Mouse (Mus musculus): ENCODE measurements around the gene Mgat3. TPM values are rescaled to one million over a fixed set of nuclear protein-coding genes. Genes with fewer than 3 reads are reported as not detected.

Gene Mgat3
- total and polyA plus RNA-seq, 3 experiments, result not detected

DNA sequence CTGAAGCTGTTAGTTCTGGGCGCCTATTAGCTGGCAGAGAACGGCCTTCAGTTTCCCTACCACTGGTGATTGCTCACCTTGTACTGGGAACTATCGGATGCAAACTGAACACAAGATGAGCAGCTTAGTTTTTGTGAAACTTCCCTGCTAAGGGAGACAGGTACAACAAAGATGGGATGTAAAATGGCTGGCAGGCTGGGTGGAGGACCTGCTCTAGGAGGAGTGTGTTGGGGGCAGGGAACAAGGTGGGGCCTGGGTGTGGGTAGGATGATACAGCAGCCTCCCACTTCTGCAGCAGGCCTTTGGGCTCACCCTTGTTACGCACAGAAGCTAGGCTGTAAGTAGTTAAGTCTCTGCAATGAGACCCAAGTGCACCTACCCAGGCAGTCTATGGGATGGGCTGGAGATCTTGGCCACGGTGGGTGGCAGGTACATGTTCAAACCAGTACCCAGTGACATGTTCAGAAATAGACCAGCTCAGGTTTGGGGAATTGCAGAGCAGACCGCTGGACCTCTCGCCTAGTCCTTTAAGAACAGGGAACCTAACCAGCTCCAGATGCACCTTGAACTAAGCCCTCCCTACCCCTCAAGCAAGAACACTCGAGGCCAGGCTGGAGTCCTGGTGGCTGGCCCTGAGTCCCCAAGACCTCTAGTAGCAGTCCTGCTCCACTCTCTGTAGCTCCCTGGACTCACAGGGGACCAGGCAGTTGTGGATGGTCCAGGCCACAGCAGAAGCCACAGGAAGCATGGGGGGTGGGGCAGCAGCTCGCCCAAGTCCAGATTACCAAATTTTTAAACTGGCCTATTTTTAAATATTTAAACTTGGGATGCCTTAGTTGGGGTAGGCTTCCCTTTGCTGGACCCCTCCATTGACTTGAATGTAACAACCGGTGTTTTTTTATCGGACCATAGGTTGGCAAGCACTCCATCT is 85.0 kb downstream of the Mgat3 start:
- Histone ChIP-seq H3K27me3 (ENCODE audit: control insufficient read depth in 1 of 2, insufficient read depth in 2 of 2, low read length in 2 of 2) (no peaks in the 10 kb centered on the region), H3K27ac (ENCODE audit: control insufficient read depth, low read depth, low read length) (peak overlapping the region; percentile 95), H3K9ac (ENCODE audit: control insufficient read depth, low read depth, low read length, poor library complexity, severe bottlenecking) (no peak overlapping the region), H3K79me2 (ENCODE audit: control insufficient read depth, insufficient read depth, low read length, poor library complexity) (peaks cover 32% of the 10 kb centered on the region), H3K4me1 (ENCODE audit: control insufficient read depth in 1 of 2, insufficient read depth in 2 of 2, low read length in 2 of 2) (peaks cover 0 to 11% of the 10 kb centered on the region in 2 experiments; a peak in 2 of 4 replicates), H3K4me3 (ENCODE audit: control insufficient read depth in 1 of 2, insufficient read depth in 1 of 2, low read depth in 2 of 2, low read length in 2 of 2) (no peak overlapping the region), H3K36me3 (ENCODE audit: control insufficient read depth in 1 of 2, insufficient read depth in 2 of 2, low read length in 2 of 2) (peaks cover 7 to 11% of the 10 kb centered on the region in 2 experiments; a peak in 3 of 4 replicates), H3K9me3 (replicated peaks; ENCODE audit: insufficient read depth, low read length) (no peaks in the 10 kb centered on the region)
- TF ChIP-seq ETS1 (IDR thresholded peaks at IDR 0.05; ENCODE audit: low read depth, low read length), result no peak
- TF ChIP-seq SMC3 (IDR thresholded peaks at IDR 0.05; ENCODE audit: low read depth, low read length), result peak; percentile 12; the same call in 1 of the 2 replicates
- no peak for TF ChIP-seq USF1 (IDR thresholded peaks at IDR 0.05; ENCODE audit: low read depth, low read length)
- TF ChIP-seq MYB (IDR thresholded peaks at IDR 0.05; ENCODE audit: low read depth, low read length), result no peak
- TF ChIP-seq POLR2AphosphoS2 (IDR thresholded peaks at IDR 0.05; ENCODE audit: low read length), result 0 out of 2 replicates have a peak, but pooled peaks have one; percentile 20
- TF ChIP-seq HCFC1 (IDR thresholded peaks at IDR 0.05; ENCODE audit: low read depth, low read length), result no peak
- TF ChIP-seq POLR2A (IDR thresholded peaks at IDR 0.05; ENCODE audit: control insufficient read depth in 1 of 2, insufficient read depth in 1 of 2, low read depth in 1 of 2, low read length in 2 of 2, poor library complexity in 1 of 2), result 0 out of 4 replicates have a peak, but pooled peaks of 1 of the 2 experiments have one; percentile 58
- TF ChIP-seq MXI1 (IDR thresholded peaks at IDR 0.05; ENCODE audit: low read depth, low read length), result no peak
- TF ChIP-seq CHD2 (IDR thresholded peaks at IDR 0.05; ENCODE audit: low read length), result peak; percentile 49; the same call in 1 of the 2 replicates
- no peak for TF ChIP-seq RAD21 (IDR thresholded peaks at IDR 0.05; ENCODE audit: low read depth, low read length)
- TF ChIP-seq ZC3H11A (IDR thresholded peaks at IDR 0.05; ENCODE audit: low read depth, low read length), result no peak
- TF ChIP-seq SIN3A (IDR thresholded peaks at IDR 0.05; ENCODE audit: low read length), result 0 out of 2 replicates have a peak, but pooled peaks have one; percentile 10
- peak; percentile 78 for DNase-seq (ENCODE audit: low read depth, low spot score)

- H3K9me3 ChIP-seq (replicated peaks; ENCODE audit: insufficient read depth, low read length), result no peaks in the 10 kb centered on the region
- DNase-seq (ENCODE audit: low read depth, low spot score), result no peak
- peaks cover 37% of the 10 kb centered on the region for H3K79me2 ChIP-seq (ENCODE audit: control insufficient read depth, insufficient read depth, low read length, poor library complexity)
- TF ChIP-seq SIN3A (IDR thresholded peaks at IDR 0.05; ENCODE audit: low read length), result no peak
- TF ChIP-seq POLR2AphosphoS2 (IDR thresholded peaks at IDR 0.05; ENCODE audit: low read length), result no peak
- no peak for TF ChIP-seq EP300 (IDR thresholded peaks at IDR 0.05; ENCODE audit: low read depth in 1 of 2, low read length in 2 of 2)
- no peak for TF ChIP-seq USF1 (IDR thresholded peaks at IDR 0.05; ENCODE audit: low read depth, low read length)
- no peak for TF ChIP-seq GABPA (IDR thresholded peaks at IDR 0.05; ENCODE audit: low read depth, low read length)
- no peak for TF ChIP-seq NELFE (IDR thresholded peaks at IDR 0.05; ENCODE audit: low read depth, low read length)
- TF ChIP-seq MAZ (IDR thresholded peaks at IDR 0.05; ENCODE audit: low read depth, low read length), result no peak
- no peak for TF ChIP-seq RCOR1 (IDR thresholded peaks at IDR 0.05; ENCODE audit: low read depth, low read length)
- no peak for TF ChIP-seq POLR2A (IDR thresholded peaks at IDR 0.05; ENCODE audit: control insufficient read depth in 1 of 2, insufficient read depth in 1 of 2, low read depth in 1 of 2, low read length in 2 of 2, poor library complexity in 1 of 2)
- no peak for TF ChIP-seq RAD21 (IDR thresholded peaks at IDR 0.05; ENCODE audit: low read depth, low read length)
- no peak for TF ChIP-seq JUND (IDR thresholded peaks at IDR 0.05; ENCODE audit: low read depth, low read length)
- no peak for TF ChIP-seq KAT2A (conservative IDR thresholded peaks at IDR 0.05; ENCODE audit: low read depth, low read length)
- TF ChIP-seq MYC (IDR thresholded peaks at IDR 0.05; ENCODE audit: low read depth, low read length), result no peak
- TF ChIP-seq ZKSCAN1 (IDR thresholded peaks at IDR 0.05; ENCODE audit: low read depth, low read length), result no peak
- TF ChIP-seq CHD1 (IDR thresholded peaks at IDR 0.05; ENCODE audit: low read depth, low read length), result no peak
- TF ChIP-seq USF2 (IDR thresholded peaks at IDR 0.05; ENCODE audit: borderline replicate concordance in 1 of 2, insufficient read depth in 1 of 2, low read depth in 1 of 2, low read length in 2 of 2), result no peak
- TF ChIP-seq ZC3H11A (IDR thresholded peaks at IDR 0.05; ENCODE audit: low read depth, low read length), result no peak
- no peak overlapping the region for H3K4me3 ChIP-seq (ENCODE audit: control insufficient read depth in 1 of 2, insufficient read depth in 1 of 2, low read depth in 2 of 2, low read length in 2 of 2)
- no peak overlapping the region for H3K9ac ChIP-seq (ENCODE audit: control insufficient read depth, low read depth, low read length, poor library complexity, severe bottlenecking)
- no peaks in the 10 kb centered on the region for H3K27me3 ChIP-seq (ENCODE audit: control insufficient read depth in 1 of 2, insufficient read depth in 2 of 2, low read length in 2 of 2)
- H3K36me3 ChIP-seq (ENCODE audit: control insufficient read depth in 1 of 2, insufficient read depth in 2 of 2, low read length in 2 of 2), result peaks cover 7 to 11% of the 10 kb centered on the region in 2 experiments; a peak in 3 of 4 replicates
- H3K27ac ChIP-seq (ENCODE audit: control insufficient read depth, low read depth, low read length), result no peak overlapping the region
- peaks cover 0 to 11% of the 10 kb centered on the region in 2 experiments; a peak in 2 of 4 replicates for H3K4me1 ChIP-seq (ENCODE audit: control insufficient read depth in 1 of 2, insufficient read depth in 2 of 2, low read length in 2 of 2)
Measured at GRCm38 (mm10) chr15:80259406-80260045, 86.0 kb downstream of the Mgat3 start.
